Mouse (Mus musculus) limb, embryonic 10.5 days (tissue): ENCODE results near the gene Mrps9. TPM values are rescaled to one million over a fixed set of nuclear protein-coding genes. Genes with fewer than 3 reads are reported as not detected.
A peak's percentile ranks its signal among the peaks of the same experiment; 100 is the strongest.

ENCODE experiments used
- DNase-seq: peaks from one replicate; pipeline ENCODE4 v3.0.0-alpha.2; 2017; ENCODE audit warnings: low spot score
- H3K27ac ChIP-seq: fragments of 300-500 bp; sonication (generic); 2 replicates; pipeline ENCODE4 v1.5.1; 2016; ENCODE audit warnings: mild to moderate bottlenecking
- H3K27me3 ChIP-seq: fragments of 300-500 bp; sonication (generic); 2 replicates; pipeline ENCODE4 v1.6.1; 2016; ENCODE audit warnings: low read depth, mild to moderate bottlenecking; ENCODE audit not compliant: poor library complexity, severe bottlenecking
- H3K36me3 ChIP-seq: fragments of 300-500 bp; sonication (generic); 2 replicates; pipeline ENCODE4 v1.6.1; 2016; ENCODE audit warnings: mild to moderate bottlenecking, moderate library complexity
- H3K4me1 ChIP-seq: fragments of 300-500 bp; sonication (generic); 2 replicates; pipeline ENCODE4 v1.6.1; 2016
- H3K4me3 ChIP-seq: fragments of 300-500 bp; sonication (generic); 2 replicates; pipeline ENCODE4 v1.5.1; 2016; ENCODE audit warnings: mild to moderate bottlenecking, moderate library complexity
- H3K9me3 ChIP-seq: fragments of 300-500 bp; sonication (generic); replicated peaks from 2 replicates; pipeline ENCODE4 v1.6.1; 2016; ENCODE audit warnings: mild to moderate bottlenecking
- WGBS: fragments of 180-500 bp; shearing (Covaris S2); methylation state at CpG from one replicate; pipeline ENCODE4 v1.1.7; 2016; 5-methylcytosine and 5-hydroxymethylcytosine counted together
- polyA plus RNA-seq: library from polyadenylated mRNA; unstranded; fragments of >200 nt; fragmentation: Nextera tagmentation; extraction: Ambion mirVana; gene quantifications from 2 replicates; pipeline ENCODE4 v1.2.1, GENCODE M21; 2016

Gene Mrps9
- polyA plus RNA-seq, 1 experiment from 2014 or later = 57.6 TPM

DNA sequence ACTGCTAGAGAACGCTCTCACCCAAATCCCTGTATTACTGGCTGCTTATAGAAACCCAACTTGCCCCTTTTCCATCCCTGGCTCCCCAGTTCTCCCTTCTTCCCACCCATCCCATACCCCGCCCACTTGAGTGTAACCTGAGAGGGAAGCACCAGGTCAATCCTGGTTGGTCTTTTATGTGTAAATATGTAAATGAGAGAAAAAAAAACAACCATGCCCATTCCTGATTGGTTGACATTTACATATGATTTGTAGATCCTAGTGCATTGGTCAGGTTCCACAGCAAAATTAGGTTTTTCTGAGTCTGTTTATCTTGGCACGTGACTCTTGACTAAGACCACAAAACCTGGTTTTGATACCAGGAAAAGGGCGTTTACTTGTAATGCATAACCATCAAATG lies 66.9 kb downstream of the Mrps9 start:
- 10% methylated on average over 4 of the region's 4 CpGs for WGBS
- Histone ChIP-seq H3K36me3 (no peaks in the 10 kb centered on the region), H3K4me3 (peak overlapping the region; percentile 22; the same call in 1 of the 2 replicates), H3K27ac (no peak overlapping the region), H3K4me1 (peaks cover 4% of the 10 kb centered on the region), H3K27me3 (0 out of 2 replicates have a peak, but pooled peaks cover 3% of the 10 kb centered on the region), H3K9me3 (no peaks in the 10 kb centered on the region)
- DNase-seq = peak; percentile 47

DNA sequence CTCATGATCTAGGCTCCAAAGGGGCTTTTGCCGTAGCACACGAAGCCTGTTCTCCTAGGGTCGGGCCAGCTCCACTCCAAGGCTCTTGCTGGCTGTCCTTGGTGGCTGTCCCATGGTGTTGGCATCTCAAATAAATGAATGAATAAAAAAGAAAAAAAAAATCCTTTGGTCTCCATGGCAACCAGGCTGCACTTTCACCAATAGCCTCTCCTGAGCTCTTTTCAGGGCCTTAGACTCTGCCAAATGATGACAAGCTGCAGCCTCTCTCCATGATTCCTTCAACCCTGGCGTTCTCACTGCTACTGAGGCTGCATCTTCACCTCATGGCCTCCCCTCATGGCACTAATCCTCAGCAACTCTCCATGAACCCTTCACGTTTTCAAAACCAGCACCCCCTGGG lies 72.9 kb downstream of the Mrps9 start:
- H3K36me3 ChIP-seq = no peaks in the 10 kb centered on the region
- 80% methylated on average over 5 of the region's 5 CpGs for WGBS
- no peaks in the 10 kb centered on the region for H3K9me3 ChIP-seq
- no peak overlapping the region for H3K4me3 ChIP-seq
- H3K4me1 ChIP-seq = no peaks in the 10 kb centered on the region
- no peaks in the 10 kb centered on the region for H3K27me3 ChIP-seq
- H3K27ac ChIP-seq = no peak overlapping the region
- no peak for DNase-seq

DNA sequence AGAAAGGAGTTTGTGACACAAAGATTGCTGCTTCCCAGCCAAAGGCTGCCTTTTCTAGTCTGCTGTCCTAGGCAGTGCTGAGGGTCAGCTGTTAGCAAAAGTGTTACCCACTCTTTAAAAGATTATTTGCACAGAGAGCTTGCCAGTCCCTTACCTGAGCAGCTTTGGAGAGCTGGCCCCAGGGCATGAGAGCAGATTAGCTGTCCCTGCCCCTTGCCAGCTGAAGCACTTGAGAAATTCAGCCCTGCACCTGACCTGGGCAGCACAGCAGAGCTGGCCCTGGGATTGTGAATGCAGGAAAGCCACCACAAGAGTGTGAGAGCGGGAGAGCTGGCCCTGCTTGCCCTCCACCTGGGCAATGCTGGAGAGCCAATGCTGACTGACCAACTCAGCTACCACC lies 82.6 kb downstream of the Mrps9 start:
- H3K4me1 ChIP-seq = no peaks in the 10 kb centered on the region
- H3K27me3 ChIP-seq = no peaks in the 10 kb centered on the region
- 94% methylated on average over 1 of the region's 1 CpGs for WGBS
- H3K27ac ChIP-seq = no peak overlapping the region
- no peak for DNase-seq
- H3K36me3 ChIP-seq = no peaks in the 10 kb centered on the region
- no peak overlapping the region for H3K4me3 ChIP-seq
- no peaks in the 10 kb centered on the region for H3K9me3 ChIP-seq

DNA sequence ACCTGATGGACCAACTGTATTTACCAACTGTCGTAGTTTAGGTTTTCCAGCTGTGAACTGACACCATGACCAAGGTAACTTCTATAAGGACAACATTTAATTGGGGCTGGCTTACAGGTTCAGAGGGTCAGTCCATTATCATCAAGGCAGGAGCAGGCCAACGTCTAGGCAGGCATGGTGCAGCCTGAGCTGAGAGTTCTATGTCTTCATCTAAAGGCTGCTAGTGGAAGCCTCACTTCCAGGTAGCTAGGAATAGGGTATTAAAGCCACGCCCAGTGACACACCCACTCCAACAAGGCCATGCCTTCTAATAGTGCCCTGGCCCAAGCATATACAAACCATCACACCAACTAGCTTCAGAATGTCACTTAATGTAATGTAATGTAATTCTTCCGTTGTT lies 97.5 kb downstream of the Mrps9 start:
- H3K36me3 ChIP-seq = no peaks in the 10 kb centered on the region

DNA sequence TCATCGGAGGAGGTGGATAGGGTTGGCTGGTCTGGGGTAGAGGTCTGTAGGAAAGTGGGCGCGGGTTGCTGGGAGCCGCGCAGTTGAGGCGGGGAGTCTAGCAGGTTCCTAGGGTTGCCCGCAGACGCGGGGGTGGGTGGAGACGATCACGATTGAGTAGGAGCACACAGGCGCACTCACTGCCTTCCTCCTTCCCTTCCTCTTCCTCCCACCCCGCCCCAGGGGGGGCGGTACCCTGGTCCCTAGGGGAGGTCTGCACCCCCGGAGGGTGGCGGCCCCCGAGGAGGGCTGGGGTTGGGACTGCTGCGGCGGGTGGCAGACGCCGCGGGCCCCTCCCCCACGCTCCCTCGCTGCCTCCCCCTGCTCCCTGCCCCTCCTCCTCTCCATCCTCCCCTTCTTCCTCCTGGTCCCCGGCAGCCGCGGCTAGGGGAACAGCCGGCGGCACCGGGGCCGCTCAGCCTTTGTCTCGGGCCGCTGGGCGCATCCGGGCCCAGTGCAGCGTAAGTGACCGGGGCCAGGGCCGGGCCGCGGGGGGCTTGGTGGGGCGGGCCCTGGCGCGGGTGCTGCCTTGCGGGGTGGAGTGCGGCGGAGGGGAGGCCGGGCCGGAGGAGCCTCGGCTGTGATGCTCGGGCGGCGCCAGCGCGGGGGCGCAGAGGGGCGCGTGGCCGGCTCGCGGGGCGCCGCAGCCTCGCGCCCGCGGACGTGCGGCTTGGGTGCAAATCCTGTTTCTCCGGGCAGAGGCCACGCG lies 101.9 kb downstream of the Mrps9 start, which contains the start of gene Gpr45:
Gene Gpr45, plus strand, starts transcription at position 139 of the 748 bp plus-strand sequence.
- no peaks in the 10 kb centered on the region for H3K36me3 ChIP-seq
- peaks cover 13% of the 10 kb centered on the region; the same call in 1 of the 2 replicates for H3K4me1 ChIP-seq
- peak within 1 kb of the TSS; percentile 84 for H3K4me3 ChIP-seq
- under 1% methylated on average over 68 of the region's 71 CpGs for WGBS
- H3K9me3 ChIP-seq = no peaks in the 10 kb centered on the region
- H3K27ac ChIP-seq = peak within 1 kb of the TSS; percentile 96
- H3K27me3 ChIP-seq = 0 out of 2 replicates have a peak, but pooled peaks cover 6% of the 10 kb centered on the region
- DNase-seq = peak; percentile 80

More for the DNA sequence above, 97.5 kb downstream of the Mrps9 start:
- H3K4me1 ChIP-seq = peaks cover 11% of the 10 kb centered on the region; the same call in 1 of the 2 replicates
- 0 out of 2 replicates have a peak, but pooled peaks cover 6% of the 10 kb centered on the region for H3K27me3 ChIP-seq
- H3K9me3 ChIP-seq = no peaks in the 10 kb centered on the region
- WGBS = 75% methylated on average over 4 of the region's 4 CpGs
- no peak overlapping the region for H3K27ac ChIP-seq
- no peak for DNase-seq
- no peak overlapping the region for H3K4me3 ChIP-seq

DNA sequence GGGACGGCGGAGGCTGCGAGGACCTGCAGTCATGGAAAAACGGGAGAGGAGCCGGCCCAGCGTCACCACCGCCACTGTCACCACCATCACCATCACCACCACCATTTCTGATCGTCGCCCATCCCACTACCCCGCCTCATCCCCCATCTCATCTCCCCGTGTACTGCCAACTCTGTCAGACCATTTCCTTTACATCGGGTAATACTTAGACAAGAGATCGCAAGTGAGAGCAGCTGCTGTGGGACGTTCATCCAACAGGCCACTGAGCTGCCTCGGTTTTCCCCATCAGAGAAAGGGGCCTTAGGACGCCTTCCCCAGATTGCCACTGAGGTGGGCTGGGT lies 102.4 kb downstream of the Mrps9 start:
- Histone ChIP-seq H3K4me1 (peaks cover 13% of the 10 kb centered on the region; the same call in 1 of the 2 replicates), H3K27ac (peak overlapping the region; percentile 96), H3K36me3 (no peaks in the 10 kb centered on the region), H3K9me3 (no peaks in the 10 kb centered on the region), H3K4me3 (peak overlapping the region; percentile 84), H3K27me3 (0 out of 2 replicates have a peak, but pooled peaks cover 6% of the 10 kb centered on the region)
- no peak for DNase-seq
- 2% methylated on average over 16 of the region's 16 CpGs for WGBS

Other genes with a start within 250 kb of the Mrps9 start
- gene Pou3f3, start 155.5 kb upstream of the Mrps9 start, polyA plus RNA-seq = 0.11 TPM in 1 of 2 replicates, not detected in the other
- 7.6 and 10.7 TPM in 2 replicates for gene Gpr45, start 101.6 kb downstream of the Mrps9 start, polyA plus RNA-seq
- 9.5 and 12.0 TPM in 2 replicates for gene Tgfbrap1, start 247.4 kb downstream of the Mrps9 start, polyA plus RNA-seq
- 33.6 and 40.8 TPM in 2 replicates for gene AI597479, start 247.5 kb downstream of the Mrps9 start, polyA plus RNA-seq